Mouse (Mus musculus) liver, embryonic 13.5 days (tissue): ENCODE data around the gene Rdx. TPM values are rescaled to one million over a fixed set of nuclear protein-coding genes. Genes with fewer than 3 reads are reported as not detected.
"Not testable (repeated sequence)": the region's sequence is repeated elsewhere in the genome, so short reads cannot be mapped to it uniquely, and the experiment has no call there.

ENCODE experiments used
- ATAC-seq: fragments of 200-750 bp; cut with Nextera tagmentation; 2 replicates; pipeline ENCODE4 v1.8.0; 2017; ENCODE audit warnings: low read depth, mild to moderate bottlenecking, moderate number of reproducible peaks, moderate library complexity
- DNase-seq: peaks from one replicate; pipeline ENCODE4 v3.0.0; 2022
- H3K27ac ChIP-seq: fragments of 300-500 bp; sonication (generic); 2 replicates; pipeline ENCODE4 v1.5.1; 2015; ENCODE audit warnings: moderate library complexity, mild to moderate bottlenecking, inconsistent platforms
- H3K27me3 ChIP-seq: fragments of 300-500 bp; sonication (generic); 2 replicates; pipeline ENCODE4 v1.6.1; 2015; ENCODE audit warnings: mild to moderate bottlenecking, inconsistent platforms
- H3K36me3 ChIP-seq: fragments of 300-500 bp; sonication (generic); 2 replicates; pipeline ENCODE4 v1.6.1; 2015; ENCODE audit warnings: mild to moderate bottlenecking, inconsistent platforms
- H3K4me1 ChIP-seq: fragments of 300-500 bp; sonication (generic); replicated peaks from 2 replicates; pipeline ENCODE4 v1.6.1; 2015; ENCODE audit warnings: inconsistent platforms
- H3K4me2 ChIP-seq: fragments of 300-500 bp; sonication (generic); 2 replicates; pipeline ENCODE4 v1.6.1; 2015; ENCODE audit warnings: inconsistent platforms, mild to moderate bottlenecking, moderate library complexity
- H3K4me3 ChIP-seq: fragments of 300-500 bp; sonication (generic); replicated peaks from 2 replicates; pipeline ENCODE4 v1.5.1; 2015; ENCODE audit warnings: mild to moderate bottlenecking, inconsistent platforms
- H3K9ac ChIP-seq: fragments of 300-500 bp; sonication (generic); 2 replicates; pipeline ENCODE4 v1.6.1; 2015; ENCODE audit warnings: mild to moderate bottlenecking, inconsistent platforms
- H3K9me3 ChIP-seq: fragments of 300-500 bp; sonication (generic); replicated peaks from 2 replicates; pipeline ENCODE4 v1.6.1; 2016; ENCODE audit warnings: inconsistent platforms
- WGBS: fragments of 180-500 bp; shearing (Covaris S2); methylation state at CpG from one replicate; pipeline ENCODE4 v1.1.7; 2015; ENCODE audit not compliant: insufficient replicate concordance; 5-methylcytosine and 5-hydroxymethylcytosine counted together
- polyA plus RNA-seq: library from polyadenylated mRNA; unstranded; fragments of >200 nt; fragmentation: Nextera tagmentation; extraction: Ambion mirVana; gene quantifications from 2 replicates; pipeline ENCODE4 v1.2.1, GENCODE M21; 2015

The Rdx gene
- polyA plus RNA-seq, 1 experiment from 2014 or later: 74.7 TPM

DNA sequence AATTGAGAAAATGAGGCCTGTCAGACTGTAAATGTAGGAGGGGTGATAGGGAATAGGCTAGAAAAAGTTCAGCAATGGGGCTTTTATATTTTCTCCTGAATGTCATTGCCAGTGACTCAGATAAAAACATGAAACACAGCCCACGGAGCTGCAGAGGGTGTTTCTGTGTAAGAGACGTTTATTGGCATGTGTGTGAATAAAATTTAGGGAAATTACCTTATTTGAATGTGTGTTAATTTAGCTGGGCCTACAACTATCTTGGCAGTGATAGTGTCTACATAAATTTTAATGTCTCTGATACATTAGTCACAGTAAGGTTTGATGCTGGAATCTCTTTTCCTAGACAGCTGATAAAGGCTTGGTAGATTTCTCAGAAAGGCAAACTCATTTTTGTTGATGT lies 12.8 kb downstream of the Rdx start:
- no peak overlapping the region for H3K4me3 ChIP-seq
- ATAC-seq (no peak), DNase-seq (no peak)
- H3K9ac ChIP-seq: no peak overlapping the region
- no peak overlapping the region for H3K4me2 ChIP-seq
- WGBS: 56% methylated on average over 2 of the region's 2 CpGs
- H3K4me1 ChIP-seq: peaks cover 24% of the 10 kb centered on the region
- H3K36me3 ChIP-seq: peaks cover 34% of the 10 kb centered on the region
- no peaks in the 10 kb centered on the region for H3K27me3 ChIP-seq
- H3K27ac ChIP-seq: no peak overlapping the region
- H3K9me3 ChIP-seq: no peaks in the 10 kb centered on the region

DNA sequence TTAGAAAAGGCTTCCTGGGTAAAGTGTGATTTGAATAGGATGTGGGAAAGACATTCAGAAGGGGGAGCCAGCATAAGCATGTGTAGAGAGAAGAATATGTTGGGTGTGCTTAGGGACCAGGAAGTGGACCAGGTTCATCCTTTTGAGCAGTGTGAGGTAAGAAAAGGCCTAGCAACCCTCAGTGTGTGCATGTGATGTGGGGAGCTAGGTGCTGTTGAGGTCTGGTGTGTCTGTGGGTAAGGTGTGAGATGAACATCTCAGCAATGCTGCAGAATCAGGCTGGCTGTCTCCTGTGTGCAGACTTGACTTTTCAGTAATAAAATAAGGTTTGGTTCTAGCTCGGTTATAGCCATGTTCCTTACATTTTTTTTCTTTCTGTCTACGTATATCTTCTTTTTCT lies 23.1 kb downstream of the Rdx start:
- Histone ChIP-seq H3K27me3 (no peaks in the 10 kb centered on the region), H3K4me2 (no peak overlapping the region), H3K4me3 (no peak overlapping the region), H3K27ac (no peak overlapping the region), H3K36me3 (peaks cover 79% of the 10 kb centered on the region), H3K9ac (no peak overlapping the region), H3K9me3 (no peaks in the 10 kb centered on the region), H3K4me1 (no peaks in the 10 kb centered on the region)
- ATAC-seq (no peak), DNase-seq (no peak)
- WGBS: 79% methylated on average over 2 of the region's 2 CpGs

DNA sequence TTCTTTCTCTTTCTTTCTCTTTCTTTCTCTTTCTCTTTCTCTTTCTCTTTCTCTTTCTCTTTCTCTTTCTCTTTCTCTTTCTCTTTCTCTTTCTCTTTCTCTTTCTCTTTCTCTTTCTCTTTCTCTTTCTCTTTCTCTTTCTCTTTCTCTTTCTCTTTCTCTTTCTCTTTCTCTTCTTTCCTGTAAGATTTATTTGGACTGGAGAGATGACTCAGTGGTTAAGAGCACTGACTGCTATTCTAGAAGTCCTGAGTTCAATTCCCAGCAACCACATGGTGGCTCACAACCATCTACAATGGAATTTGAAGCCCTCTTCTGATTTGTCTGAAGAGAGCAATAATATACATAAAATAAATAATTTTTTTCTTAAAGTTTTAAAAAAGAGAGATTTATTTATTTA lies 24.4 kb downstream of the Rdx start:
- H3K4me3 ChIP-seq, H3K9me3 ChIP-seq, ATAC-seq, H3K4me2 ChIP-seq, H3K27ac ChIP-seq, DNase-seq, H3K4me1 ChIP-seq, H3K27me3 ChIP-seq, H3K9ac ChIP-seq: not testable (repeated sequence)
- peaks cover 75% of the 10 kb centered on the region for H3K36me3 ChIP-seq

DNA sequence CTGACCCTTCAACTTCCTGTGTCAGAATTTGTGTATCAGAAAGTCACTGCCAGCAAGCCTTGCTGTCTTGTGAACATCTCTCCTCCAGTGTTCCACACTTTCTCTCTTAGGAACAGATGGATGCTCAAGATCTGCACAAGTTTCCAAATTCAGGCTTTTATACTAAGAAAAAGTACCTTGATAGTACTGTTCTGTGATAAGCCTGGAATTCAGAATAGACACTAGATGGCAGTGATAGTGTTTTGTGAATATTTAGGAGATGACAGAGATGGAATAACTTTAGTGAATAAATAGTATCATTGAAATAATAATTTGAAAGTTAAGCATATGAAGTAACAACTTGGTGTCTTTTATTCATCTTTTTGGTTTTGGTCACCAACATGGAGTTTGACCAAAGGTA lies 25.2 kb downstream of the Rdx start:
- no peak for DNase-seq
- Histone ChIP-seq H3K27ac (no peak overlapping the region), H3K4me1 (no peaks in the 10 kb centered on the region), H3K9ac (no peak overlapping the region), H3K36me3 (peaks cover 77% of the 10 kb centered on the region), H3K27me3 (no peaks in the 10 kb centered on the region), H3K4me3 (no peak overlapping the region), H3K9me3 (no peaks in the 10 kb centered on the region), H3K4me2 (no peak overlapping the region)
- ATAC-seq: no peak

DNA sequence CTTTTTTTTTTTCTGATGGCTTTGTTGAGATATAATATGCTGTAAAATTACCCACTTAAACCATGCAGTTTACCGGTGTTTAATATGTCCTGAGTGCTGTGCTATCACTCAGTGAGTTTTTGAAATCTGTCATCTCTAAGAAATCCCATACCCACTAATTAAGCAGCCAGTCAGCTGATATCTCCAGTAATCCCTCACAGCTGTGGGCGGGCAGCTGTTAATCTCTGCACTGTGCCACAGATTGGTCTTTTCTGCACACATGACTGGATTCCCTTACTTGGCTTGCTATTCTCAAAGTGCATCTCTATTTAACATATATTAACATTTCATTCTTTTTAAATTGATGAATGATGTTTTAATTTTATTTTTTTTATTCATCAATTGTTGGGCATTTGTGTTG lies 29.1 kb downstream of the Rdx start:
- Histone ChIP-seq H3K9me3 (no peaks in the 10 kb centered on the region), H3K9ac (no peak overlapping the region), H3K4me1 (no peaks in the 10 kb centered on the region), H3K27ac (no peak overlapping the region), H3K36me3 (peaks cover 72% of the 10 kb centered on the region), H3K4me2 (no peak overlapping the region), H3K27me3 (no peaks in the 10 kb centered on the region), H3K4me3 (no peak overlapping the region)
- 78% methylated on average over 2 of the region's 2 CpGs for WGBS
- no peak for DNase-seq
- no peak for ATAC-seq

DNA sequence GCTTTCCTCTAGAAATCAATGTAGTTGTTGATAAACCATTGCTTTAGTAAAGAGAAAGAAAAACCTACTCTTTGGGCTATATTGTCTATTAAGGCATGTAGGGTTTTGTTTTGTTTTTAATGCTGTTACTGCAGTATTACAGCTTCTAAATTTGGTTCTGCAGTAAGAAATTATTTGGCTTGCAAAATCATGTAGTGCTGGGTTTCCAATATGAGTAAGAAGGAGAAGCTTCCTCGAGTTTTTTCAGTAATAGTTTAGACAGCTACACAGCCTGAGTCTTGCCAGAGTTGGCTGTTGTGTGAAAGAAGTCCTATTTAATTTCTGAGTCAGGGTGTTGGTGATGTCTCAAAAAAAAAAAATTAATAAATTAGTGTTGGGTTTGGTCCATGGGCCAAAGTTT lies 30.7 kb downstream of the Rdx start:
- no peak overlapping the region for H3K4me3 ChIP-seq
- H3K9ac ChIP-seq: no peak overlapping the region
- H3K4me1 ChIP-seq: no peaks in the 10 kb centered on the region
- 61% methylated on average over 1 of the region's 1 CpGs for WGBS
- H3K36me3 ChIP-seq: peaks cover 72% of the 10 kb centered on the region
- no peak overlapping the region for H3K4me2 ChIP-seq
- ATAC-seq (no peak), DNase-seq (no peak)
- no peaks in the 10 kb centered on the region for H3K9me3 ChIP-seq
- H3K27me3 ChIP-seq: no peaks in the 10 kb centered on the region
- no peak overlapping the region for H3K27ac ChIP-seq

DNA sequence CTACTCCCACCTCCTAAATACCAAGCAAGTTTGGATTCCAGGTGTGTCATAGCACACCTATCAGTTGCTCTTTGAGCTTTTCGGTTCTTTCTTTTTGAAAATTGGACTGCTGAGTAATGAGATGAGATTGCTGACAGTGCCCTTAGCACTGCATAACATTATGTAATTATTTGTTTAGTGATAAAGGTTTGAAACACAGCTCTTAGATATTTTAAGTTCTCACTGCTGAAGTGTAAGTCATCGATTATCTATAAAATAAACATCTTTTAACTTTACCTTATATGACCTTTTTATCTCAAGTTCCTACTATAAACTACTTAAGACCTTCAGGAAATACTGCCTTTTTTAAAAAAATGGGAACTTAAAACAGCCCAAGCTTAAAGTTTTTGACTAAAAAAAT lies 35.0 kb downstream of the Rdx start:
- no peak for DNase-seq
- Histone ChIP-seq H3K4me2 (no peak overlapping the region), H3K4me3 (no peak overlapping the region), H3K4me1 (no peaks in the 10 kb centered on the region), H3K9me3 (no peaks in the 10 kb centered on the region), H3K27me3 (no peaks in the 10 kb centered on the region), H3K36me3 (peaks cover 73% of the 10 kb centered on the region), H3K27ac (no peak overlapping the region), H3K9ac (no peak overlapping the region)
- 81% methylated on average over 2 of the region's 2 CpGs for WGBS
- no peak for ATAC-seq

DNA sequence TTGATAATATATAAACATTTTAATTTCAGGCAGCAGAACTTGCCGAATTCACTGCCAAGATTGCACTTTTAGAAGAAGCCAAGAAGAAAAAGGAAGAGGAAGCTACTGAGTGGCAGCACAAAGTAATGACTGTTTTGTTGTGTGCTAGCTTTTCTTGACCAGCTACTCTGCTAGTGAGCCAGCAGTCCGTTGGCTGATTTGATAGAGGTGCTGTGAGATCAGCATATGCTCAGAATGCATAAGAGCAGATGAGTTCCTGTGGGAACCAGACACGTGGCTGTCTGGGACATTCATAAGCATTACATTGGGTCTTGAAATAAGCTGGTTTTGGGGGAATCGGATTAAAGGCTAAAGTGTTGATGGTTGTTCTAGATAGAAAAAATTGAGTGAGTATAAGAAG lies 35.4 kb downstream of the Rdx start:
- H3K27ac ChIP-seq: no peak overlapping the region
- no peaks in the 10 kb centered on the region for H3K9me3 ChIP-seq
- H3K4me3 ChIP-seq: no peak overlapping the region
- H3K4me2 ChIP-seq: no peak overlapping the region
- WGBS: 80% methylated on average over 4 of the region's 4 CpGs
- ATAC-seq (no peak), DNase-seq (no peak)
- no peak overlapping the region for H3K9ac ChIP-seq
- no peaks in the 10 kb centered on the region for H3K27me3 ChIP-seq
- H3K4me1 ChIP-seq: no peaks in the 10 kb centered on the region
- peaks cover 74% of the 10 kb centered on the region for H3K36me3 ChIP-seq

DNA sequence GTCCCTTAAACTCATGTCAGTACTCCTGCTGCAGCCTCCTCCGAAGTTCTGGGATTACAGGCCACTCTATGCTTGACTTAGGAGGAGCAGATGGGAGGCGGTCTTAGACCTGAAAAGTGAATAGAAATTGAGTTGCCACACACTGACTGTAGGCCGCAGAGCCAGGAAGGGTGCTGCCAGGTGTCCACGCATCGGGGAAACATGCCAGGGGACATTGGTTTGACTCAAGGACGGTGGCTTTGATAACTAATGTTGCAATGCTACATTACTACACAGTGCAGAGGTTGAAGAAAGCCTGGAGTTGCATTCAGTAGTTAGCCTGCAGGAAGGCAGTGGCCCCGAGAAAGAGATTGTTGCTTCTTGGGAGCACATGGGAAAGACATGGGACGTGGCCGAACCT lies 44.8 kb downstream of the Rdx start:
- DNase-seq: no peak
- no peak overlapping the region for H3K9ac ChIP-seq

DNA sequence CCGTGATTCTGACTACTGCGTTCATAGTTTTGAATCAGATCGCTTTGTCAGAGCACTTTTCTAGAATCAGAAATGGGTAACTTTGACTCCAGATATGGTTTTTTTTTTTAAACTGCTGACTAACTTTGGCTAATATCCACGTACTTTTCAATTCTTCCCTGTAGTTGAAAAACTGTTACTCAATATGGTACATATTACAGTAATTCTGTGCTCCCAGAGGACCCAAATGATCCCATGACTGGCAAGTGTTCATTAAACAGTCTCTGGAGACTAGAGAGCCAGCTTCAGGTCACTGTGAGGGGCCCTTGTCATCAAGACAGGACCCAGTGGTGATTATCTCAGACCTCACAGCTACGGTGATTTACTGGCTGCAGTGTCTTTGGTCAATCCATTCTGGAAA lies 45.3 kb downstream of the Rdx start:
- H3K4me3 ChIP-seq: no peak overlapping the region
- H3K36me3 ChIP-seq: peaks cover 20% of the 10 kb centered on the region
- H3K9me3 ChIP-seq: no peaks in the 10 kb centered on the region
- no peaks in the 10 kb centered on the region for H3K27me3 ChIP-seq
- H3K9ac ChIP-seq: no peak overlapping the region
- H3K27ac ChIP-seq: peak overlapping the region; percentile 13; the same call in 1 of the 2 replicates
- peaks cover 24% of the 10 kb centered on the region for H3K4me1 ChIP-seq
- 63% methylated on average over 5 of the region's 5 CpGs for WGBS
- no peak for DNase-seq
- no peak overlapping the region for H3K4me2 ChIP-seq
- no peak for ATAC-seq

More for the DNA sequence above, 44.8 kb downstream of the Rdx start:
- Histone ChIP-seq H3K36me3 (peaks cover 26% of the 10 kb centered on the region), H3K27ac (no peak overlapping the region), H3K4me2 (no peak overlapping the region), H3K4me1 (peaks cover 24% of the 10 kb centered on the region), H3K27me3 (no peaks in the 10 kb centered on the region), H3K4me3 (no peak overlapping the region), H3K9me3 (no peaks in the 10 kb centered on the region)
- WGBS: 78% methylated on average over 9 of the region's 9 CpGs
- ATAC-seq: no peak

DNA sequence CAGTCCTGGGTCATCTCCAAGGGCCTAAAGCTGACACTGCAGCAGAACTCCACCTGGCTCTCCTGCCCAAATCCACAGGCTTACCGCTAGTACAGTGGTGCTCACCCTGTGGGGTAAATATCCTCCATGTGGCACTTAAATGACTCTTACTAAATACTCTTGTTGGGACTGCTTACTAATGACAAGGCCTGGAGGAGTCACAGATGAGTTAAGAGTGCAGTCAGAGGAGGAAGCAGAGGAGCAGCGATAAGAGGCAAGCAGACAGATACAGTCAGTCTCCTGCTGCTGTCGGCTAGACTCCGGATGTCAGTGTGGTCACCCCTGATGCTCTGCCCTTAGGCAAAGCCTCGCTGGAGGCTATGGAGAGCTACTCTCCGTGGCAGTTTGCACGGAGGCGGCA lies 46.1 kb downstream of the Rdx start:
- H3K9ac ChIP-seq: peak overlapping the region; percentile 7; the same call in 1 of the 2 replicates
- peaks cover 12% of the 10 kb centered on the region for H3K36me3 ChIP-seq
- peak; percentile 75 for ATAC-seq
- 29% methylated on average over 8 of the region's 8 CpGs for WGBS
- peak; percentile 13 for DNase-seq
- no peaks in the 10 kb centered on the region for H3K27me3 ChIP-seq
- peaks cover 24% of the 10 kb centered on the region for H3K4me1 ChIP-seq
- H3K27ac ChIP-seq: 0 out of 2 replicates have a peak overlapping the region, but pooled peaks have one; percentile 13
- H3K4me2 ChIP-seq: no peak overlapping the region
- no peaks in the 10 kb centered on the region for H3K9me3 ChIP-seq
- H3K4me3 ChIP-seq: no peak overlapping the region

DNA sequence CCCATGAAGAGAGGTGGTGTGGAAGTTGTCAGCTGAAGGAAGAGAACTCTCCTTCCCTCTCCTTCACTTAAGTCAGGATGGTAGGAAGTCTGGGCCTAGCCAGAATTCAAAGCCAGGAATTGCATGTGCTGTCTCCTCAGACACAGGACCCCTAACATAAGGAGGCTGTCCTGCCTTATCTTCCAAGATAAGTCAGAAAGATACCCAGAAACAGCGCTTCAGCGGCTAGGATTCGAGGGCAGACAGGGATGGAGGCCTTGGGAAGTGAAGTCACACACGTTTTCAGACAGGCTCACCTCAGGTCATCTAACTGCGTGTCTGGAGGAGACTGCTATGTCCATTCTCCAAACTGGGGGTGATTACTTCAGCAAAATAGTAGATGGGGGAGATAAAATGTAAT lies 47.0 kb downstream of the Rdx start:
- WGBS: 52% methylated on average over 5 of the region's 5 CpGs
- Histone ChIP-seq H3K27me3 (no peaks in the 10 kb centered on the region), H3K36me3 (peaks cover 6% of the 10 kb centered on the region; the same call in 1 of the 2 replicates), H3K4me2 (no peak overlapping the region), H3K4me1 (peaks cover 24% of the 10 kb centered on the region), H3K4me3 (no peak overlapping the region), H3K9ac (no peak overlapping the region), H3K9me3 (no peaks in the 10 kb centered on the region), H3K27ac (no peak overlapping the region)
- ATAC-seq (no peak), DNase-seq (no peak)
